Mouse (Mus musculus) midbrain, embryonic 12.5 days (tissue): ENCODE results near the gene Gm15293. TPM values are rescaled to one million over a fixed set of nuclear protein-coding genes. Genes with fewer than 3 reads are reported as not detected.
"Not testable (repeated sequence)": the region's sequence is repeated elsewhere in the genome, so short reads cannot be mapped to it uniquely, and the experiment has no call there.

Experiments used
- ATAC-seq: fragments of 200-750 bp; cut with Nextera tagmentation; 2 replicates; pipeline ENCODE4 v1.8.0; 2017; ENCODE audit warnings: low read depth, moderate TSS enrichment, moderate library complexity; ENCODE audit not compliant: low FRiP score
- H3K27ac ChIP-seq: fragments of 300-500 bp; sonication (generic); replicated peaks from 2 replicates; pipeline ENCODE4 v1.5.1; 2016; ENCODE audit warnings: mild to moderate bottlenecking
- H3K27me3 ChIP-seq: fragments of 300-500 bp; sonication (generic); 2 replicates; pipeline ENCODE4 v1.6.1; 2016; ENCODE audit warnings: mild to moderate bottlenecking
- H3K36me3 ChIP-seq: fragments of 300-500 bp; sonication (generic); 2 replicates; pipeline ENCODE4 v1.6.1; 2016
- H3K4me1 ChIP-seq: fragments of 300-500 bp; sonication (generic); 2 replicates; pipeline ENCODE4 v1.6.1; 2016
- H3K4me2 ChIP-seq: fragments of 300-500 bp; sonication (generic); replicated peaks from 2 replicates; pipeline ENCODE4 v1.6.1; 2016; ENCODE audit warnings: mild to moderate bottlenecking, moderate library complexity
- H3K4me3 ChIP-seq: fragments of 300-500 bp; sonication (generic); 2 replicates; pipeline ENCODE4 v1.5.1; 2016; ENCODE audit warnings: mild to moderate bottlenecking
- H3K9ac ChIP-seq: fragments of 300-500 bp; sonication (generic); replicated peaks from 2 replicates; pipeline ENCODE4 v1.6.1; 2016; ENCODE audit warnings: mild to moderate bottlenecking, moderate library complexity
- H3K9me3 ChIP-seq: fragments of 300-500 bp; sonication (generic); 2 replicates; pipeline ENCODE4 v1.6.1; 2016; ENCODE audit warnings: mild to moderate bottlenecking
- whole genome bisulfite sequencing: fragments of 180-500 bp; shearing (Covaris S2); methylation state at CpG from one replicate; pipeline ENCODE4 v1.1.7; 2016; 5-methylcytosine and 5-hydroxymethylcytosine counted together
- polyA plus RNA-seq: library from polyadenylated mRNA; unstranded; fragments of >200 nt; fragmentation: Nextera tagmentation; extraction: Ambion mirVana; gene quantifications from 2 replicates; pipeline ENCODE4 v1.2.1, GENCODE M21; 2016

Gene Gm15293
- polyA plus RNA-seq, result not detected in 2 replicates

- not testable (repeated sequence) for H3K27me3 ChIP-seq, ATAC-seq, H3K4me2 ChIP-seq, H3K27ac ChIP-seq, H3K4me3 ChIP-seq, H3K36me3 ChIP-seq, H3K9ac ChIP-seq, H3K4me1 ChIP-seq, H3K9me3 ChIP-seq
- no CpG with 5 or more reads among the region's 1 CpGs for WGBS
These were observed at the start of gene Gm15293 for GRCm38 (mm10) chr8:21201261-21201660. Gene Gm15293, plus strand, starts transcription at chr8:21201561.

- ATAC-seq, H3K4me1 ChIP-seq, H3K36me3 ChIP-seq, H3K9me3 ChIP-seq, H3K27me3 ChIP-seq, H3K9ac ChIP-seq, H3K4me2 ChIP-seq, H3K27ac ChIP-seq, H3K4me3 ChIP-seq: not testable (repeated sequence)
- WGBS, result no CpG with 5 or more reads among the region's 1 CpGs
These were observed 39.4 kb upstream of the Gm15293 start, which contains the start of gene Defa22 for GRCm38 (mm10) chr8:21161977-21162376. Gene Defa22, plus strand, starts transcription at chr8:21162277.

- H3K27me3 ChIP-seq, ATAC-seq, H3K9ac ChIP-seq, H3K4me1 ChIP-seq, H3K9me3 ChIP-seq, H3K4me2 ChIP-seq, H3K27ac ChIP-seq, H3K36me3 ChIP-seq, H3K4me3 ChIP-seq: not testable (repeated sequence)
- WGBS, result no CpG with 5 or more reads among the region's 1 CpGs
These were observed 10.0 kb upstream of the Gm15293 start, which contains the start of gene Defa31 for GRCm38 (mm10) chr8:21191314-21191713. Gene Defa31, plus strand, starts transcription at chr8:21191614.

Other genes starting within 250 kb of the Gm15293 start
- gene Defa21, start 176.0 kb upstream of the Gm15293 start, polyA plus RNA-seq, result not detected in 2 replicates
- gene Defa23, start 146.5 kb upstream of the Gm15293 start, polyA plus RNA-seq, result not detected in 2 replicates
- not detected in 2 replicates for gene Defa35, start 136.5 kb upstream of the Gm15293 start, polyA plus RNA-seq
- gene Defa25, start 117.1 kb upstream of the Gm15293 start, polyA plus RNA-seq, result not detected in 2 replicates
- gene Gm14851, start 105.5 kb upstream of the Gm15293 start, polyA plus RNA-seq, result not detected in 2 replicates
- not detected in 2 replicates for gene Defa30, start 66.9 kb upstream of the Gm15293 start, polyA plus RNA-seq
- not detected in 2 replicates for gene Defa22, start 39.3 kb upstream of the Gm15293 start, polyA plus RNA-seq
- not detected in 2 replicates for gene Defa31, start 9.9 kb upstream of the Gm15293 start, polyA plus RNA-seq
- not detected in 2 replicates for gene Gm15292, start 48.2 kb downstream of the Gm15293 start, polyA plus RNA-seq
- not detected in 2 replicates for gene Defa27, start 114.0 kb downstream of the Gm15293 start, polyA plus RNA-seq
- gene Defa29, start 125.5 kb downstream of the Gm15293 start, polyA plus RNA-seq, result not detected in 2 replicates
- not detected in 2 replicates for gene Defa2, start 177.0 kb downstream of the Gm15293 start, polyA plus RNA-seq
- not detected in 2 replicates for gene Defa33, start 190.2 kb downstream of the Gm15293 start, polyA plus RNA-seq
- not detected in 2 replicates for gene Defa36, start 225.8 kb downstream of the Gm15293 start, polyA plus RNA-seq